Mouse (Mus musculus) kidney, postnatal 0 days (tissue): Measurements from ENCODE around the gene Tbrg1. TPM values are rescaled to one million over a fixed set of nuclear protein-coding genes. Genes with fewer than 3 reads are reported as not detected.

Source experiments
- ATAC-seq: fragments of 200-750 bp; cut with Nextera tagmentation; replicated peaks from 2 replicates; pipeline ENCODE4 v1.8.0; 2017; ENCODE audit warnings: low read depth, moderate number of reproducible peaks, moderate TSS enrichment, moderate library complexity; ENCODE audit not compliant: low FRiP score
- DNase-seq: peaks from one replicate; pipeline ENCODE4 v3.0.0-alpha.2; 2016; ENCODE audit warnings: low spot score
- H3K27ac ChIP-seq: fragments of 300-500 bp; sonication (generic); 2 replicates; pipeline ENCODE4 v1.5.1; 2014; ENCODE audit warnings: mild to moderate bottlenecking
- H3K27me3 ChIP-seq: fragments of 300-500 bp; sonication (generic); 2 replicates; pipeline ENCODE4 v1.6.1; 2014; ENCODE audit warnings: low read length, mixed read lengths; ENCODE audit not compliant: insufficient read depth
- H3K36me3 ChIP-seq: fragments of 300-500 bp; sonication (generic); 2 replicates; pipeline ENCODE4 v1.6.1; 2014; ENCODE audit warnings: low read length, mixed read lengths; ENCODE audit not compliant: insufficient read depth
- H3K4me1 ChIP-seq: fragments of 300-500 bp; sonication (generic); replicated peaks from 2 replicates; pipeline ENCODE4 v1.6.1; 2014; ENCODE audit warnings: antibody characterized with exemption, low read length, mixed read lengths; ENCODE audit not compliant: insufficient read depth
- H3K4me2 ChIP-seq: fragments of 300-500 bp; sonication (generic); 2 replicates; pipeline ENCODE4 v1.6.1; 2014; ENCODE audit warnings: mild to moderate bottlenecking, low read length, moderate library complexity, mixed read lengths
- H3K4me3 ChIP-seq: fragments of 300-500 bp; sonication (generic); replicated peaks from 2 replicates; pipeline ENCODE4 v1.5.1; 2014; ENCODE audit warnings: low read depth, low read length
- H3K9ac ChIP-seq: fragments of 300-500 bp; sonication (generic); 2 replicates; pipeline ENCODE4 v1.6.1; 2014; ENCODE audit warnings: low read depth, low read length
- H3K9me3 ChIP-seq: fragments of 300-500 bp; sonication (generic); replicated peaks from 2 replicates; pipeline ENCODE4 v1.6.1; 2016; ENCODE audit warnings: low read length, inconsistent platforms, mixed read lengths
- CTCF ChIP-seq: IDR thresholded peaks from 2 replicates; pipeline ENCODE4 v1.5.1; 2016; ENCODE audit warnings: antibody characterized with exemption, low read depth, mild to moderate bottlenecking, moderate library complexity
- WGBS: fragments of 180-500 bp; shearing (Covaris S2); extraction: QIAGEN DNeasy Blood & Tissue Kit; methylation state at CpG from one replicate; pipeline ENCODE4 v1.1.7; 2014; 5-methylcytosine and 5-hydroxymethylcytosine counted together
- polyA plus RNA-seq: library from polyadenylated mRNA; unstranded; fragments of >200 nt; fragmentation: Nextera tagmentation; extraction: Ambion mirVana; gene quantifications from 2 replicates; pipeline ENCODE4 v1.2.1, GENCODE M21; 2015

Gene Tbrg1
- polyA plus RNA-seq, 1 experiment from 2014 or later = 135 TPM

- no peaks in the 10 kb centered on the region for H3K4me1 ChIP-seq
- 96% methylated on average over 2 of the region's 2 CpGs for WGBS
- no peak for ATAC-seq
- H3K9me3 ChIP-seq = no peaks in the 10 kb centered on the region
- no peak overlapping the region for H3K9ac ChIP-seq
- H3K36me3 ChIP-seq = no peaks in the 10 kb centered on the region
- 0 out of 2 replicates have a peak, but pooled peaks have one; percentile 2 for TF ChIP-seq CTCF
- H3K4me3 ChIP-seq = no peak overlapping the region
- no peak overlapping the region for H3K27ac ChIP-seq
- DNase-seq = no peak
- no peak overlapping the region for H3K4me2 ChIP-seq
- no peaks in the 10 kb centered on the region for H3K27me3 ChIP-seq
Measured at GRCm38 (mm10) chr9:37600538-37601205, 56.4 kb downstream of the Tbrg1 start.

Other genes with a start within 250 kb of the Tbrg1 start
- gene Robo3, start 224.1 kb downstream of the Tbrg1 start, polyA plus RNA-seq = 0.25 and 0.51 TPM in 2 replicates
- 15.1 and 16.9 TPM in 2 replicates for gene Msantd2, start 168.0 kb downstream of the Tbrg1 start, polyA plus RNA-seq
- gene Esam, start 129.2 kb downstream of the Tbrg1 start, polyA plus RNA-seq = 68.5 and 70.7 TPM in 2 replicates
- gene Vsig2, start 118.1 kb downstream of the Tbrg1 start, polyA plus RNA-seq = 4.2 and 5.5 TPM in 2 replicates
- 3.3 and 3.6 TPM in 2 replicates for gene Nrgn, start 104.4 kb downstream of the Tbrg1 start, polyA plus RNA-seq
- gene Siae, start 101.6 kb downstream of the Tbrg1 start, polyA plus RNA-seq = 10.2 and 10.6 TPM in 2 replicates
- gene Spa17, start 43.6 kb downstream of the Tbrg1 start, polyA plus RNA-seq = 10.7 and 12.3 TPM in 2 replicates
- 0.12 TPM in 1 of 2 replicates, not detected in the other for gene Panx3, start 11.9 kb upstream of the Tbrg1 start, polyA plus RNA-seq
- gene Olfr160, start 58.9 kb upstream of the Tbrg1 start, polyA plus RNA-seq = not detected in 2 replicates
- not detected in 2 replicates for gene Olfr874, start 87.8 kb upstream of the Tbrg1 start, polyA plus RNA-seq
- gene Olfr875, start 114.5 kb upstream of the Tbrg1 start, polyA plus RNA-seq = 0.05 and 0.22 TPM in 2 replicates
- gene Olfr876, start 145.7 kb upstream of the Tbrg1 start, polyA plus RNA-seq = not detected in 2 replicates
- not detected in 2 replicates for gene Olfr877, start 197.0 kb upstream of the Tbrg1 start, polyA plus RNA-seq
- gene Olfr145, start 239.4 kb upstream of the Tbrg1 start, polyA plus RNA-seq = not detected in 2 replicates